26 mouse cellular contexts compared by ENCODE assay signal in the genomic region with DNA sequence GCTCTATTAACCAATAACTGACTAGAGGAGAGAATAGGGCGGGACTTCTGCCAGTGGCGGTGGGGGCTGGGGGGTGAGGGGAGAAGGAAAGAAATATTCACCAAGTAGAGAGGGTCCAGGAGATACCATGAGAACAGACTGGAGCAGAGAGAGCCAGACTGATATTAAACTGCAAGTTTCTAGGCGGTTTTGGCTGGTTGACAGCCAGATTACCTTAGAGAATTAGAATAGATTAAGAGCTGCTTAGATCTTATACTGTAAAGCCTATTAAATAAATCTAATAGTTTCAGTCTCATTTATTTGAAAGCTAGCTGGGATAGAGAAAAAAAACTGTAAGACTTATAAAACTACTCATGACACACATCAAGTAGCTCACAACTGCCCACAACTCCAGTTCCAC. TPM values are rescaled to one million over a fixed set of nuclear protein-coding genes. Genes with fewer than 3 reads are reported as not detected.
A peak's percentile ranks its signal among the peaks of the same experiment; 100 is the strongest.
DNase-seq lines count a peak whose midpoint lies in the region; ATAC-seq and TF ChIP-seq lines count a peak whose summit lies in the region.
"Had no signal": no experiment of that assay in that cellular context is flagged by ENCODE, and none has a peak within 500 bp of the region (broad histone marks: within the 10 kb centered on the region; RNA-seq: fewer than 3 reads in every experiment).

No protein-coding gene starts in this region.

- peak; percentile 27 for DNase-seq in midbrain, embryonic 14.5 days
- no peak for DNase-seq in midbrain, embryonic 10.5 days (ENCODE audit: low spot score)
- DNase-seq in MEL (ENCODE audit: low read depth, low spot score), result no peak
- no peak for DNase-seq in limb, embryonic 10.5 days (ENCODE audit: low spot score)
- DNase-seq: adrenal gland, postnatal 10 days; adrenal gland, postnatal 36 days; cerebellum, adult 11 months; cerebellum, adult 2 months; cerebellum, adult 9-11 months; cerebellum, postnatal 25 days; gastrocnemius, postnatal 25 days; heart, adult 18-20 months; heart, postnatal 10 days; heart, postnatal 36 days had no signal

- WGBS in midbrain, embryonic 14.5 days, result 76% methylated on average over 3 of the region's 3 CpGs
- WGBS in midbrain, embryonic 10.5 days, result 85% methylated on average over 3 of the region's 3 CpGs
- 85% methylated on average over 3 of the region's 3 CpGs for WGBS in limb, embryonic 10.5 days
- 61% methylated on average over 3 of the region's 3 CpGs for whole genome bisulfite sequencing in liver, embryonic 12.5 days (ENCODE audit: insufficient replicate concordance)

- no peak for TF ChIP-seq CTCF in MEL (IDR thresholded peaks at IDR 0.05 in 2 of 3, conservative IDR thresholded peaks at IDR 0.05 in 1 of 3; ENCODE audit: control insufficient read depth in 1 of 3, insufficient read depth in 1 of 3, low read depth in 2 of 3, low read length in 3 of 3, poor library complexity in 1 of 3, severe bottlenecking in 1 of 3)
- TF ChIP-seq CTCF in bone marrow macrophage, adult 2 months (IDR thresholded peaks at IDR 0.05; ENCODE audit: low read depth, low read length), result no peak

- H3K4me2 ChIP-seq in midbrain, embryonic 14.5 days (ENCODE audit: low read length), result no peak overlapping the region
- H3K4me2 ChIP-seq in liver, embryonic 12.5 days, result no peak overlapping the region
- H3K4me2 ChIP-seq: embryonic facial prominence, embryonic 12.5 days; embryonic facial prominence, embryonic 15.5 days; forebrain, embryonic 15.5 days; heart, embryonic 12.5 days; heart, embryonic 15.5 days had no signal

- H3K4me1 ChIP-seq in midbrain, embryonic 14.5 days (ENCODE audit: control insufficient read depth, insufficient read depth, low read length), result peaks cover 9% of the 10 kb centered on the region
- peaks cover 18% of the 10 kb centered on the region for H3K4me1 ChIP-seq in midbrain, embryonic 10.5 days
- peaks cover 27 to 47% of the 10 kb centered on the region in 2 experiments for H3K4me1 ChIP-seq in MEL (ENCODE audit: control insufficient read depth in 1 of 2, insufficient read depth in 2 of 2, low read length in 2 of 2)
- H3K4me1 ChIP-seq in bone marrow macrophage, adult 2 months (ENCODE audit: control insufficient read depth, insufficient read depth, low read length), result peaks cover 57% of the 10 kb centered on the region
- peaks cover 18% of the 10 kb centered on the region for H3K4me1 ChIP-seq in limb, embryonic 10.5 days
- H3K4me1 ChIP-seq in liver, embryonic 12.5 days, result peaks cover 68% of the 10 kb centered on the region

- H3K27ac ChIP-seq in midbrain, embryonic 14.5 days (replicated peaks; ENCODE audit: low read depth, low read length), result no peak overlapping the region
- no peak overlapping the region for H3K27ac ChIP-seq in midbrain, embryonic 10.5 days (replicated peaks)
- H3K27ac ChIP-seq in MEL (ENCODE audit: control insufficient read depth, low read depth, low read length), result no peak overlapping the region
- peak overlapping the region; percentile 97 for H3K27ac ChIP-seq in bone marrow macrophage, adult 2 months (ENCODE audit: insufficient read depth, low read depth, low read length)
- no peak overlapping the region for H3K27ac ChIP-seq in limb, embryonic 10.5 days
- H3K27ac ChIP-seq in liver, embryonic 12.5 days, result no peak overlapping the region
- H3K27ac ChIP-seq: embryonic facial prominence, embryonic 12.5 days; embryonic facial prominence, embryonic 15.5 days; forebrain, embryonic 15.5 days; heart, embryonic 15.5 days; hindbrain, embryonic 10.5 days had no signal

- no peaks in the 10 kb centered on the region for H3K36me3 ChIP-seq in midbrain, embryonic 14.5 days (ENCODE audit: control insufficient read depth, insufficient read depth, low read length)
- H3K36me3 ChIP-seq in midbrain, embryonic 10.5 days, result no peaks in the 10 kb centered on the region
- H3K36me3 ChIP-seq in MEL (ENCODE audit: control insufficient read depth in 1 of 2, insufficient read depth in 2 of 2, low read length in 2 of 2), result peaks cover 0 to 53% of the 10 kb centered on the region in 2 experiments; a peak in 2 of 4 replicates
- no peaks in the 10 kb centered on the region for H3K36me3 ChIP-seq in limb, embryonic 10.5 days
- H3K36me3 ChIP-seq in liver, embryonic 12.5 days, result no peaks in the 10 kb centered on the region
- H3K36me3 ChIP-seq: embryonic facial prominence, embryonic 12.5 days; embryonic facial prominence, embryonic 15.5 days; forebrain, embryonic 15.5 days; heart, embryonic 12.5 days; heart, embryonic 15.5 days; hindbrain, embryonic 10.5 days had no signal

- ATAC-seq in midbrain, embryonic 14.5 days (ENCODE audit: low FRiP score, low TSS enrichment), result no peak
- no peak for ATAC-seq in liver, embryonic 12.5 days
- ATAC-seq: CD4-positive, CD25-positive, alpha-beta regulatory T cell, adult 4 months; forebrain, embryonic 15.5 days; hindbrain, embryonic 16.5 days; inflammation-experienced regulatory T-cells, adult 6 months; Patski had no signal

- no peak overlapping the region for H3K4me3 ChIP-seq in midbrain, embryonic 14.5 days (replicated peaks; ENCODE audit: low read depth, low read length)
- H3K4me3 ChIP-seq in midbrain, embryonic 10.5 days, result no peak overlapping the region
- no peak overlapping the region for H3K4me3 ChIP-seq in MEL (ENCODE audit: control insufficient read depth in 1 of 2, insufficient read depth in 1 of 2, low read depth in 2 of 2, low read length in 2 of 2)
- H3K4me3 ChIP-seq in bone marrow macrophage, adult 2 months (ENCODE audit: insufficient read depth, low read length), result no peak overlapping the region
- no peak overlapping the region for H3K4me3 ChIP-seq in limb, embryonic 10.5 days
- no peak overlapping the region for H3K4me3 ChIP-seq in liver, embryonic 12.5 days
- H3K4me3 ChIP-seq: embryonic facial prominence, embryonic 12.5 days; embryonic facial prominence, embryonic 15.5 days; forebrain, embryonic 15.5 days; heart, embryonic 12.5 days; heart, embryonic 15.5 days; hindbrain, embryonic 10.5 days had no signal

- H3K27me3 ChIP-seq in midbrain, embryonic 14.5 days (ENCODE audit: control insufficient read depth, insufficient read depth, low read length), result no peaks in the 10 kb centered on the region
- peaks cover 19% of the 10 kb centered on the region for H3K27me3 ChIP-seq in midbrain, embryonic 10.5 days (ENCODE audit: low read depth, poor library complexity, severe bottlenecking)
- no peaks in the 10 kb centered on the region for H3K27me3 ChIP-seq in MEL (ENCODE audit: control insufficient read depth in 1 of 2, insufficient read depth in 2 of 2, low read length in 2 of 2)
- H3K27me3 ChIP-seq in limb, embryonic 10.5 days (ENCODE audit: low read depth, poor library complexity, severe bottlenecking), result 0 out of 2 replicates have a peak, but pooled peaks cover 3% of the 10 kb centered on the region
- no peaks in the 10 kb centered on the region for H3K27me3 ChIP-seq in liver, embryonic 12.5 days (replicated peaks)
- H3K27me3 ChIP-seq: embryonic facial prominence, embryonic 12.5 days; embryonic facial prominence, embryonic 15.5 days; forebrain, embryonic 15.5 days; heart, embryonic 12.5 days; heart, embryonic 15.5 days; Patski had no signal

- H3K79me2 ChIP-seq in MEL (ENCODE audit: control insufficient read depth, insufficient read depth, low read length, poor library complexity), result peaks cover 7% of the 10 kb centered on the region

- H3K9ac ChIP-seq in midbrain, embryonic 14.5 days (replicated peaks; ENCODE audit: low read length), result no peak overlapping the region
- no peak overlapping the region for H3K9ac ChIP-seq in MEL (ENCODE audit: control insufficient read depth, low read depth, low read length, poor library complexity, severe bottlenecking)
- H3K9ac ChIP-seq in liver, embryonic 12.5 days, result no peak overlapping the region
- H3K9ac ChIP-seq: embryonic facial prominence, embryonic 12.5 days; embryonic facial prominence, embryonic 15.5 days; forebrain, embryonic 15.5 days; heart, embryonic 12.5 days; heart, embryonic 15.5 days had no signal

- H3K9me3 ChIP-seq in midbrain, embryonic 14.5 days (ENCODE audit: control insufficient read depth, low read length), result no peaks in the 10 kb centered on the region
- H3K9me3 ChIP-seq in midbrain, embryonic 10.5 days (replicated peaks), result no peaks in the 10 kb centered on the region
- H3K9me3 ChIP-seq in MEL (replicated peaks; ENCODE audit: insufficient read depth, low read length), result no peaks in the 10 kb centered on the region
- no peaks in the 10 kb centered on the region for H3K9me3 ChIP-seq in limb, embryonic 10.5 days (replicated peaks)
- no peaks in the 10 kb centered on the region for H3K9me3 ChIP-seq in liver, embryonic 12.5 days (replicated peaks)
- H3K9me3 ChIP-seq: embryonic facial prominence, embryonic 12.5 days; embryonic facial prominence, embryonic 15.5 days; forebrain, embryonic 15.5 days; heart, embryonic 12.5 days; heart, embryonic 15.5 days; hindbrain, embryonic 10.5 days had no signal

- no peak for TF ChIP-seq EP300 in MEL (IDR thresholded peaks at IDR 0.05; ENCODE audit: low read depth in 1 of 2, low read length in 2 of 2)

- TF ChIP-seq RAD21 in MEL (IDR thresholded peaks at IDR 0.05; ENCODE audit: low read depth, low read length), result no peak

- TF ChIP-seq POLR2A in MEL (IDR thresholded peaks at IDR 0.05; ENCODE audit: control insufficient read depth in 1 of 2, insufficient read depth in 1 of 2, low read depth in 1 of 2, low read length in 2 of 2, poor library complexity in 1 of 2), result no peak
- no peak for TF ChIP-seq POLR2A in bone marrow macrophage, adult 2 months (IDR thresholded peaks at IDR 0.05; ENCODE audit: borderline replicate concordance, low read depth, low read length)

TF ChIP-seq in MEL, 35 proteins besides CTCF, POLR2A, EP300 and RAD21:
- TF ChIP-seq USF1 (IDR thresholded peaks at IDR 0.05; ENCODE audit: low read depth, low read length), result no peak
- TF ChIP-seq RCOR1 (IDR thresholded peaks at IDR 0.05; ENCODE audit: low read depth, low read length), result peak; percentile 50; the same call in 1 of the 2 replicates

RNA-seq across cellular contexts. Expression of gene P2rx4, which starts 2.2 kb away (rescaled TPM):
- 10.7 and 13.6 TPM in 2 replicates for polyA plus RNA-seq in midbrain, embryonic 14.5 days (2014; fragmentation: Nextera tagmentation; extraction: Ambion mirVana)
- polyA plus RNA-seq in midbrain, embryonic 10.5 days (2016; fragmentation: Nextera tagmentation; extraction: Ambion mirVana), result 3.5 and 9.6 TPM in 2 replicates
- total RNA-seq in MEL (2012; rRNA removed), result 14.7 and 15.2 TPM in 2 replicates
- polyA plus RNA-seq in MEL (2012; ENCODE audit: insufficient read depth in 1 of 2, insufficient read length in 2 of 2, low read depth in 1 of 2, low replicate concordance in 2 of 2, missing spikeins in 1 of 2), result 10 to 100 TPM in 1 of 2 experiments, not detected in 1; 30.9 TPM
- polyA plus RNA-seq in bone marrow macrophage, adult 2 months (2012; ENCODE audit: insufficient read depth, insufficient read length, missing spikeins), result 497 and 499 TPM in 2 replicates
- polyA plus RNA-seq in limb, embryonic 10.5 days (2016; fragmentation: Nextera tagmentation; extraction: Ambion mirVana), result 3.5 and 4.1 TPM in 2 replicates
- 25.6 and 27.1 TPM in 2 replicates for polyA plus RNA-seq in liver, embryonic 12.5 days (2016; fragmentation: Nextera tagmentation; extraction: Ambion mirVana)
